Mouse (Mus musculus) lung, adult 2 months (tissue): Measurements from ENCODE around the gene Zdhhc25.

Experiments
- CTCF ChIP-seq: fragments of 200-500 bp; IDR thresholded peaks from 2 replicates; pipeline ENCODE4 v1.5.1; 2011; ENCODE audit warnings: mild to moderate bottlenecking, low read length, control low read depth; ENCODE audit not compliant: insufficient read depth
- POLR2A ChIP-seq: fragments of 200-500 bp; IDR thresholded peaks from 2 replicates; pipeline ENCODE4 v1.6.1; 2011; ENCODE audit warnings: low read depth, mild to moderate bottlenecking, control low read depth, low read length, borderline replicate concordance; ENCODE audit errors: extremely low read depth

DNA sequence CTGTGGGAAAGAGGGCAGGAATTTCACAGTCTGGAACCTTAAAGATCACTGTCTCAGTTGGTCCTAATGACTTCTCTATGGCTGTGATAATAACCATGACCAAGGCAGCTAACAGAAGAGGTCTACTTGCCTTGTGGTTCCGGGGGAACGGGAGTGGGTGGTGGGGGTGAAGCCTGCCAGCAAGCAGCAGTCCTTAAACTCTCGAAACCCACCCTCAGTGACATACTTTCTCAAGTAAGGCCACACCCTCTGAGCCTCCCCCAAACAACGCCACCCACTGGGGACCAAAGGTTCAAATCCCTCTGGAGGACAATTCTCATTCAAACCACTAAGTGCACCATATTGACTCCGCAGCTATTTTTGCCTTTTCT lies 5.3 kb downstream of the Zdhhc25 start:
- no peak for TF ChIP-seq CTCF
- no peak for TF ChIP-seq POLR2A
